In the genomic region with DNA sequence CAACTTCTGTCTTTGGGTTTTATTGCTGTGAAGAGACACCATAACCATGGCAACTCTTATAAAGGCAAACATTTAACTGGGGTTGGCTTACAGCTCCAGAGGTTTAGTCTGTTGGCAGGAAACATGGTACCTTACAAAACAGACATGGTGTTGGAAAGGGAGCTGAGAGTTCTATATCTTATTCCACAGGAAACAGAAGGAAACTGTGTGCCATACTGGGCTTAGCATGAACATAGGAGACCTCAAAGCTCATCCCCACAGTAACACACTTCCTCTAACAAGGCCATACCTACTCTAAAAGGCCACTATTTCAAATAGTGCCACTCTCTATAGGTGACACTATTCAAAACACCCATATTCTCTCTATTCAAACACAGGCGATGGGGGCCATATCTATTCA, we compare ENCODE assay signal across 22 mouse cellular contexts. TPM values are rescaled to one million over a fixed set of nuclear protein-coding genes. Genes with fewer than 3 reads are reported as not detected.
DNase-seq lines count a peak whose midpoint lies in the region; ATAC-seq and TF ChIP-seq lines count a peak whose summit lies in the region.
"Had no signal": no experiment of that assay in that cellular context is flagged by ENCODE, and none has a peak within 500 bp of the region (broad histone marks: within the 10 kb centered on the region; RNA-seq: fewer than 3 reads in every experiment).

No protein-coding gene starts in this region.

- no peak for TF ChIP-seq POLR2A in spleen, adult 2 months (IDR thresholded peaks at IDR 0.05; ENCODE audit: low read depth, low read length)

- H3K36me3 ChIP-seq in spleen, adult 2 months (ENCODE audit: control insufficient read depth, insufficient read depth, low read length) = no peaks in the 10 kb centered on the region
- peaks cover 5% of the 10 kb centered on the region for H3K36me3 ChIP-seq in liver, embryonic 14.5 days (replicated peaks; ENCODE audit: control insufficient read depth, insufficient read depth, low read depth)
- H3K36me3 ChIP-seq: forebrain, embryonic 12.5 days; heart, embryonic 12.5 days had no signal

- intact Hi-C loops in gastrocnemius, adult 2 months (cut with DNase I) = no loop called here

- TF ChIP-seq CTCF in spleen, adult 2 months (IDR thresholded peaks at IDR 0.05; ENCODE audit: extremely low read depth, insufficient read depth, insufficient read length, insufficient replicate concordance) = no peak
- no peak for TF ChIP-seq CTCF in liver, embryonic 14.5 days (IDR thresholded peaks at IDR 0.05; ENCODE audit: low read depth)
- TF ChIP-seq CTCF in gastrocnemius, adult 2 months (IDR thresholded peaks at IDR 0.05) = no peak
- TF ChIP-seq CTCF in layer of hippocampus, adult 2 months (conservative IDR thresholded peaks at IDR 0.05) = no peak

- H3K27ac ChIP-seq in spleen, adult 2 months (ENCODE audit: insufficient read depth, low read length) = peak overlapping the region; percentile 70
- peak overlapping the region; percentile 39; the same call in 1 of the 2 replicates for H3K27ac ChIP-seq in liver, embryonic 14.5 days
- no peak overlapping the region for H3K27ac ChIP-seq in gastrocnemius, adult 2 months
- no peak overlapping the region for H3K27ac ChIP-seq in layer of hippocampus, adult 2 months
- H3K27ac ChIP-seq: embryonic facial prominence, embryonic 10.5 days; forebrain, embryonic 12.5 days; left cerebral cortex, adult 2 months; limb, embryonic 10.5 days had no signal

- ATAC-seq in activated CD4-positive, CD25-positive, alpha-beta regulatory T cell, adult 4 months = peak; percentile 2
- no peak for ATAC-seq in liver, embryonic 14.5 days (ENCODE audit: insufficient read depth)
- ATAC-seq: hindbrain, embryonic 16.5 days; midbrain, embryonic 16.5 days had no signal

- no peak overlapping the region; the same call in 1 of the 2 replicates for H3K9ac ChIP-seq in liver, embryonic 14.5 days (replicated peaks)
- H3K9ac ChIP-seq: forebrain, embryonic 12.5 days; heart, embryonic 12.5 days had no signal

- no peaks in the 10 kb centered on the region for H3K9me3 ChIP-seq in liver, embryonic 14.5 days (ENCODE audit: control insufficient read depth, low read length)
- H3K9me3 ChIP-seq: embryonic facial prominence, embryonic 10.5 days; forebrain, embryonic 12.5 days; heart, embryonic 12.5 days; limb, embryonic 10.5 days; megakaryocyte, embryonic 14.5 days had no signal

- DNase-seq in spleen, adult 2 months (ENCODE audit: low read depth in 1 of 2, low spot score in 2 of 2) = no peak
- DNase-seq in spleen, adult 12 weeks (ENCODE audit: low spot score) = no peak
- no peak for DNase-seq in liver, embryonic 14.5 days (ENCODE audit: low read depth in 3 of 3, low spot score in 3 of 3)
- no peak for DNase-seq in gastrocnemius, adult 2 months
- DNase-seq in layer of hippocampus, adult 2 months (ENCODE audit: low spot score in 2 of 2) = no peak
- no peak for DNase-seq in adrenal gland, adult 8-10 months
- DNase-seq: cerebellum, adult 8-10 months; heart, adult 11 months; kidney, adult 11 months; kidney, postnatal 10 days; lung, adult 18-20 months; lung, postnatal 14 days; retina, postnatal 1 day had no signal

- no peak overlapping the region for H3K4me2 ChIP-seq in liver, embryonic 14.5 days (ENCODE audit: low read depth)
- H3K4me2 ChIP-seq: forebrain, embryonic 12.5 days; heart, embryonic 12.5 days had no signal

- H3K4me1 ChIP-seq in spleen, adult 2 months (ENCODE audit: control insufficient read depth, insufficient read depth, insufficient read length) = peaks cover 28% of the 10 kb centered on the region
- peaks cover 45 to 61% of the 10 kb centered on the region in 2 experiments for H3K4me1 ChIP-seq in liver, embryonic 14.5 days (replicated peaks; ENCODE audit: control insufficient read depth in 2 of 2, insufficient read depth in 2 of 2, low read length in 1 of 2)
- H3K4me1 ChIP-seq: embryonic facial prominence, embryonic 10.5 days; forebrain, embryonic 12.5 days; limb, embryonic 10.5 days had no signal

- no peak overlapping the region for H3K4me3 ChIP-seq in spleen, adult 2 months (ENCODE audit: extremely low read depth, insufficient read depth, insufficient read length)
- H3K4me3 ChIP-seq in liver, embryonic 14.5 days (ENCODE audit: insufficient read depth in 1 of 2, low read depth in 2 of 2, low read length in 2 of 2) = no peak overlapping the region
- H3K4me3 ChIP-seq in gastrocnemius, adult 2 months = no peak overlapping the region
- H3K4me3 ChIP-seq in layer of hippocampus, adult 2 months = no peak overlapping the region
- H3K4me3 ChIP-seq: embryonic facial prominence, embryonic 10.5 days; forebrain, embryonic 12.5 days; heart, embryonic 12.5 days; left cerebral cortex, adult 2 months; limb, embryonic 10.5 days had no signal

- 94% methylated on average over 1 of the region's 1 CpGs for WGBS in spleen, adult 2 months
- 72% methylated on average over 1 of the region's 1 CpGs for WGBS in liver, embryonic 14.5 days (ENCODE audit: insufficient replicate concordance)

- no peak for TF ChIP-seq EP300 in liver, embryonic 14.5 days (IDR thresholded peaks at IDR 0.05; ENCODE audit: low read depth)

- H3K27me3 ChIP-seq in spleen, adult 2 months (ENCODE audit: control insufficient read depth, insufficient read depth, low read length) = no peaks in the 10 kb centered on the region
- no peaks in the 10 kb centered on the region for H3K27me3 ChIP-seq in liver, embryonic 14.5 days (ENCODE audit: control insufficient read depth, insufficient read depth, low read length)
- H3K27me3 ChIP-seq: forebrain, embryonic 12.5 days; heart, embryonic 12.5 days; megakaryocyte, embryonic 14.5 days had no signal

RNA-seq across cellular contexts. Expression of gene Ap2a2, which starts 16.5 kb away (rescaled TPM):
- 26.3 and 28.9 TPM in 2 replicates for polyA plus RNA-seq in spleen, adult 2 months (2012; rRNA removed)
- polyA plus RNA-seq in activated CD4-positive, CD25-positive, alpha-beta regulatory T cell, adult 4 months (2017; shearing (Covaris generic)) = 10 to 100 TPM; 13.4 to 15.5 TPM
- polyA plus RNA-seq in liver, embryonic 14.5 days (2012; rRNA removed) = 19.8 and 21.0 TPM in 2 replicates
- 43.2 and 51.2 TPM in 2 replicates for polyA plus RNA-seq in liver, embryonic 14.5 days (2014; fragmentation: Nextera tagmentation; extraction: Ambion mirVana)
- total RNA-seq in gastrocnemius, adult 2 months (2021) = 10 to 100 TPM; 52.2 to 52.9 TPM
- 100 to 1,000 TPM; 226 to 243 TPM for total RNA-seq in layer of hippocampus, adult 2 months (2021)
- total RNA-seq in adrenal gland, adult 8-10 months (2022) = 10 to 100 TPM; 54.9 to 79.7 (median 66.5) TPM

RNA-seq across cellular contexts. Expression of gene Chid1, which starts 38.9 kb away (rescaled TPM):
- 13.8 and 14.6 TPM in 2 replicates for polyA plus RNA-seq in spleen, adult 2 months (2012; rRNA removed)
- polyA plus RNA-seq in activated CD4-positive, CD25-positive, alpha-beta regulatory T cell, adult 4 months (2017; shearing (Covaris generic)) = 10 to 100 TPM; 14.2 to 14.4 TPM
- polyA plus RNA-seq in liver, embryonic 14.5 days (2012; rRNA removed) = 6.3 and 12.1 TPM in 2 replicates
- polyA plus RNA-seq in liver, embryonic 14.5 days (2014; fragmentation: Nextera tagmentation; extraction: Ambion mirVana) = 23.0 and 24.2 TPM in 2 replicates
- total RNA-seq in gastrocnemius, adult 2 months (2021) = 10 to 100 TPM; 11.5 to 21.6 TPM
- total RNA-seq in layer of hippocampus, adult 2 months (2021) = 10 to 100 TPM; 83.1 to 85.1 TPM
- total RNA-seq in adrenal gland, adult 8-10 months (2022) = 10 to 100 TPM; 57.5 to 69.9 (median 62.5) TPM

Comparison
In these comparisons a context has a peak if more than half of its experiments do, and no peak if none do; other contexts are left out.
1. H3K27ac ChIP-seq: peak in spleen, adult 2 months (single experiment) and liver, embryonic 14.5 days (single experiment); none in gastrocnemius, adult 2 months (single experiment) and layer of hippocampus, adult 2 months (single experiment).